Mouse (Mus musculus): ENCODE measurements around the gene Vmn1r40. TPM values are rescaled to one million over a fixed set of nuclear protein-coding genes. Genes with fewer than 3 reads are reported as not detected.

The Vmn1r40 gene
- polyA plus RNA-seq, 1 experiment from 2014 or later: not detected

DNA sequence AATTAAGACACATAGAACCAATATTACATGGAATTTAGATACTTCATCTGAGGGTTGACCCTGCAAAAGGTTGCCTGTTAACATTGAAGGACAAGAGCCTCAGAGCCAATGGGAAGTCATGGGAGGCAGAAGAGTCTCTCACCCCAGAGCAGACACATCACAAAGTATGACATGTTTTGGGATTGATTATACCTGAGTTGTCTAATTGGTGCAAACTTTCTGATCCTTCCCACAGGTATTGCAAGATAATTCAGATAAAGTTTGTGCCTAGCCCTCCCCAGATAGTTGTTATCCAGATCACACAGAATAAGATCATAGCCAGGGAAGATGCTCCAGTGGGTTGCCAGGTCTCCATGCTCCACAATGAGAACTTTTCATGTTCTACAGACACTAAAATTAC is 33.1 kb downstream of the Vmn1r40 start, which contains the start of gene Vmn1r41:
Gene Vmn1r41 (plus strand): TSS at position 301 of the 400 bp plus-strand sequence.
- Histone ChIP-seq H3K4me3 (ENCODE audit: low read length) (no peak within 1 kb of the TSS), H3K9me3 (ENCODE audit: control insufficient read depth, low read length) (no peaks in the 10 kb centered on the region; the same call in 1 of the 2 replicates), H3K9ac (ENCODE audit: low read depth, low read length) (no peak within 1 kb of the TSS), H3K4me2 (ENCODE audit: low read depth, low read length) (no peak within 1 kb of the TSS), H3K36me3 (ENCODE audit: control insufficient read depth, insufficient read depth, low read length) (no peaks in the 10 kb centered on the region), H3K4me1 (ENCODE audit: control insufficient read depth, insufficient read depth, low read length) (no peaks in the 10 kb centered on the region), H3K27me3 (replicated peaks; ENCODE audit: control insufficient read depth, insufficient read depth, low read length) (no peaks in the 10 kb centered on the region), H3K27ac (ENCODE audit: low read length) (no peak within 1 kb of the TSS)
- ATAC-seq: no peak

DNA sequence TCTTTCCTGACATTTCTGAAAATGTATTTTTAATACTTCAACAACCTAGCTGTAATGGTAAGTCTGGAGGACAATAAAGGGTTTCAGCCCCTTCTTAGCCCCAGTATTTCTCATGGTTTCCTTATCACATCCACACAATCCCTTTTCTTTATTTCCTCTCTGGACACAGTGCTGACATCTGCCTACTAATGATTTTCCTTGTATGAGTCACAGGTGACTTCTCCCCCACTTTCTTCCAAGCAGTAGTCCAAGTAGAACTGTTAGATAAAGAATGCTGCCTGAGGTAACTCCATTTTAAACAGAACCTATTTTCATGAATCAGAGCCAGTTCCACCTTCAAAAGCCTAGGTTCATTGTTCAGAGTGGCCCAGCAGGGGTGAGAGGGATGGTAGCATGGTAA is 35.5 kb downstream of the Vmn1r40 start:
- Histone ChIP-seq H3K4me1 (ENCODE audit: control insufficient read depth, insufficient read depth, low read length) (no peaks in the 10 kb centered on the region), H3K4me2 (ENCODE audit: low read depth, low read length) (no peak overlapping the region), H3K27ac (ENCODE audit: low read length) (no peak overlapping the region), H3K36me3 (ENCODE audit: control insufficient read depth, insufficient read depth, low read length) (no peaks in the 10 kb centered on the region), H3K27me3 (replicated peaks; ENCODE audit: control insufficient read depth, insufficient read depth, low read length) (no peaks in the 10 kb centered on the region), H3K4me3 (ENCODE audit: low read length) (no peak overlapping the region), H3K9ac (ENCODE audit: low read depth, low read length) (no peak overlapping the region), H3K9me3 (ENCODE audit: control insufficient read depth, low read length) (no peaks in the 10 kb centered on the region; the same call in 1 of the 2 replicates)
- ATAC-seq: no peak

Other genes starting within 250 kb of the Vmn1r40 start
- 36.8 and 41.3 TPM in 2 replicates for gene Chchd6, start 111.9 kb upstream of the Vmn1r40 start, polyA plus RNA-seq (2015; fragmentation: Nextera tagmentation; extraction: Ambion mirVana)
- 6.1 and 6.6 TPM in 2 replicates for gene Txnrd3, start 63.6 kb upstream of the Vmn1r40 start, polyA plus RNA-seq (2015; fragmentation: Nextera tagmentation; extraction: Ambion mirVana)
- not detected in 2 replicates for gene Vmn1r41, start 33.2 kb downstream of the Vmn1r40 start, polyA plus RNA-seq (2015; fragmentation: Nextera tagmentation; extraction: Ambion mirVana)
- not detected in 2 replicates for gene Vmn1r42, start 168.9 kb downstream of the Vmn1r40 start, polyA plus RNA-seq (2015; fragmentation: Nextera tagmentation; extraction: Ambion mirVana)
- not detected in 2 replicates for gene Vmn1r43, start 168.9 kb downstream of the Vmn1r40 start, polyA plus RNA-seq (2015; fragmentation: Nextera tagmentation; extraction: Ambion mirVana)
- gene Vmn1r44, start 176.1 kb downstream of the Vmn1r40 start, polyA plus RNA-seq (2015; fragmentation: Nextera tagmentation; extraction: Ambion mirVana): not detected in 2 replicates
- gene Vmn1r45, start 233.1 kb downstream of the Vmn1r40 start, polyA plus RNA-seq (2015; fragmentation: Nextera tagmentation; extraction: Ambion mirVana): not detected in 2 replicates